Mouse (Mus musculus) kidney, adult 2 months (tissue): ENCODE data around the gene Serpina3g. TPM values are rescaled to one million over a fixed set of nuclear protein-coding genes. Genes with fewer than 3 reads are reported as not detected.

Source experiments
- DNase-seq: peaks from one replicate; pipeline ENCODE4 v3.0.0; 2021
- H3K27ac ChIP-seq: fragments of 200-500 bp; 2 replicates; pipeline ENCODE4 v1.5.1; 2012; ENCODE audit warnings: low read depth, low read length, control low read depth, inconsistent platforms; ENCODE audit not compliant: insufficient read depth
- H3K27me3 ChIP-seq: fragments of 200-500 bp; replicated peaks from 2 replicates; pipeline ENCODE4 v1.6.1; 2012; ENCODE audit warnings: mild to moderate bottlenecking, moderate library complexity, low read length, inconsistent platforms; ENCODE audit not compliant: control insufficient read depth, insufficient read depth
- H3K36me3 ChIP-seq: fragments of 200-500 bp; 2 replicates; pipeline ENCODE4 v1.6.1; 2012; ENCODE audit warnings: mild to moderate bottlenecking, moderate library complexity, low read length, inconsistent platforms; ENCODE audit not compliant: control insufficient read depth, insufficient read depth
- H3K4me1 ChIP-seq: fragments of 200-500 bp; 2 replicates; pipeline ENCODE4 v1.6.1; 2011; ENCODE audit warnings: low read length; ENCODE audit not compliant: control insufficient read depth, insufficient read depth
- H3K4me3 ChIP-seq: fragments of 200-500 bp; 2 replicates; pipeline ENCODE4 v1.5.1; 2011; ENCODE audit warnings: mild to moderate bottlenecking, low read depth, low read length, control low read depth; ENCODE audit not compliant: insufficient read depth
- CTCF ChIP-seq: fragments of 200-500 bp; conservative IDR thresholded peaks from 2 replicates; pipeline ENCODE4 v1.5.1; 2011; ENCODE audit warnings: low read depth, mild to moderate bottlenecking, control low read depth, low read length, moderate library complexity, mixed read lengths; ENCODE audit not compliant: insufficient read depth, insufficient read length
- POLR2A ChIP-seq: fragments of 200-500 bp; IDR thresholded peaks from one replicate; pipeline ENCODE4 v1.6.1; 2011; ENCODE audit warnings: low read depth, low read length, control low read depth
- WGBS: fragments of 180-500 bp; shearing (Covaris S2); methylation state at CpG from one replicate; pipeline ENCODE4 v1.1.7; 2018; 5-methylcytosine and 5-hydroxymethylcytosine counted together
- polyA plus RNA-seq: library from polyadenylated mRNA; depleted of rRNA; stranded (reverse); fragments of >200 nt; gene quantifications from 2 replicates; pipeline ENCODE4 v1.2.3, GENCODE M21; 2012

Serpina3g gene
- polyA plus RNA-seq, 1 experiment, result 8.2 TPM

DNA sequence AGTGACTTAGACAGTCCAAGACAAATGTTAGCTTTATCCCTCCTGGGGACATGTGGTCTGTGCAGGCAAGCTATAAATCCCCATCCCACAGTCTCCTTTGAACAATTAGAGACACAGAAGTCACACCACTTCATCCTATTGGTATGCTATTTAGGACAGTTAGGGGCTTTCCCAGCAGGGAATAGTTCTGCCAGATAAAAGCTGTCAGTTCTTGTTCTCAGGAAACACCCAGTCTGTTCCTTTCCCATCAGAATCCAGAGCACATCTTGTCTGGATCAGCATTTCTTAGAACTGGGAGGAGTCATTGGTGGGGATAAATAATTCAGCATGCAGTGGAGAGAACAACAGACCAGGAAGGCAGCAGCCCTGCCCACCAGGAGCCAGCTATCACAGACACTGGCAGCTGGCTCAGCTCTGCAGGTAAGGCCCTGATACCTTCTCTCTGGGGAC is 11.5 kb downstream of the Serpina3g start:
- no peaks in the 10 kb centered on the region for H3K27me3 ChIP-seq
- no peak overlapping the region for H3K4me3 ChIP-seq
- no peak for DNase-seq
- H3K36me3 ChIP-seq, result no peaks in the 10 kb centered on the region
- TF ChIP-seq POLR2A (no peak), CTCF (no peak)
- no peak overlapping the region for H3K27ac ChIP-seq
- no peaks in the 10 kb centered on the region for H3K4me1 ChIP-seq

GRCm38 (mm10) chr12:104248231-104248630 is 12.2 kb downstream of the Serpina3g start:
- WGBS, result 73% methylated on average over 3 of the region's 3 CpGs
- no peak for TF ChIP-seq POLR2A
- no peak for TF ChIP-seq CTCF
- H3K4me1 ChIP-seq, result no peaks in the 10 kb centered on the region
- no peaks in the 10 kb centered on the region for H3K36me3 ChIP-seq
- H3K27ac ChIP-seq, result no peak overlapping the region
- H3K4me3 ChIP-seq, result no peak overlapping the region
- no peaks in the 10 kb centered on the region for H3K27me3 ChIP-seq
- DNase-seq, result no peak

DNA sequence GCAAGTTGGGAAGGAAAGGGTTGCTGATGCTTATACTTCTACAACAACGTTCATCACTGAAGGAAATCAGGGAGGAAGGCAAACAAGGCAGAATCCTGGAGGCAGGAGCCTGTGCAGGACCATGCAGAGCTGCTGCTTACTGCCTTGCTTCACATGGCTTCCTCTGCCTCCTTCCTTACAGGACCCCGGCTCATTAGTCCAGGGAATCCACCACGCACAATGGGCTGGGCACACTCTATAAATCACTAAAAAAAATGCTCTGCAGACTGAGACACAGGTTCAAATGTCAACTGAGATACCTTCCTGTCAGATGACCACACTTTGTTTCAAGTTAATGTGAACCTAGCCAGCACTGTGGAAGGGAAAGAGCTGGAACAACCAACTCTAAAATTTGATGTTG is 25.0 kb downstream of the Serpina3g start:
- H3K27ac ChIP-seq, result no peak overlapping the region
- H3K4me3 ChIP-seq, result no peak overlapping the region
- no peaks in the 10 kb centered on the region for H3K36me3 ChIP-seq
- TF ChIP-seq CTCF (no peak), POLR2A (no peak)
- 11% methylated on average over 3 of the region's 3 CpGs for WGBS
- no peak for DNase-seq
- H3K27me3 ChIP-seq, result no peaks in the 10 kb centered on the region
- H3K4me1 ChIP-seq, result no peaks in the 10 kb centered on the region

GRCm38 (mm10) chr12:104262863-104263262 is 26.8 kb downstream of the Serpina3g start, which contains the start of gene Serpina3i:
Gene Serpina3i, plus strand, starts transcription at chr12:104263122.
- no peaks in the 10 kb centered on the region for H3K4me1 ChIP-seq
- TF ChIP-seq POLR2A, result no peak
- no peak for TF ChIP-seq CTCF
- DNase-seq, result no peak
- H3K27me3 ChIP-seq, result no peaks in the 10 kb centered on the region
- H3K27ac ChIP-seq, result no peak within 1 kb of the TSS
- H3K36me3 ChIP-seq, result no peaks in the 10 kb centered on the region
- no peak within 1 kb of the TSS for H3K4me3 ChIP-seq

DNA sequence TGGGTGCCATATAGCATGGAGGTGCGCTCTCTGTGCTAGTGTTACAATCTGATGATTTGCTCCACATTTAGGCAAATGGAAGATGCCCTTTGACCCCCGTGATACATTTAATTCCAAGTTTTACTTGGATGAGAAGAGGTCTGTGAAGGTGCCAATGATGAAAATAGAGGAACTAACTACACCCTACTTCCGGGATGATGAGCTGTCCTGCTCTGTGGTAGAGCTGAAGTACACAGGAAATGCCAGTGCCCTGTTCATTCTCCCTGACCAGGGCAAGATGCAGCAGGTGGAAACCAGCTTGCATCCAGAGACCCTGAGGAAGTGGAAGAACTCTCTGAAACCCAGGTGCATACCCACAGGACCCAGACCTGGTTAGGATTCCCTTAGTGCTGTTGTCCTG is 30.3 kb downstream of the Serpina3g start:
- WGBS, result 74% methylated on average over 3 of the region's 3 CpGs
- no peaks in the 10 kb centered on the region for H3K27me3 ChIP-seq
- no peak for DNase-seq
- H3K27ac ChIP-seq, result no peak overlapping the region
- H3K36me3 ChIP-seq, result no peaks in the 10 kb centered on the region
- no peak overlapping the region for H3K4me3 ChIP-seq
- no peak for TF ChIP-seq POLR2A
- no peak for TF ChIP-seq CTCF
- H3K4me1 ChIP-seq, result no peaks in the 10 kb centered on the region

DNA sequence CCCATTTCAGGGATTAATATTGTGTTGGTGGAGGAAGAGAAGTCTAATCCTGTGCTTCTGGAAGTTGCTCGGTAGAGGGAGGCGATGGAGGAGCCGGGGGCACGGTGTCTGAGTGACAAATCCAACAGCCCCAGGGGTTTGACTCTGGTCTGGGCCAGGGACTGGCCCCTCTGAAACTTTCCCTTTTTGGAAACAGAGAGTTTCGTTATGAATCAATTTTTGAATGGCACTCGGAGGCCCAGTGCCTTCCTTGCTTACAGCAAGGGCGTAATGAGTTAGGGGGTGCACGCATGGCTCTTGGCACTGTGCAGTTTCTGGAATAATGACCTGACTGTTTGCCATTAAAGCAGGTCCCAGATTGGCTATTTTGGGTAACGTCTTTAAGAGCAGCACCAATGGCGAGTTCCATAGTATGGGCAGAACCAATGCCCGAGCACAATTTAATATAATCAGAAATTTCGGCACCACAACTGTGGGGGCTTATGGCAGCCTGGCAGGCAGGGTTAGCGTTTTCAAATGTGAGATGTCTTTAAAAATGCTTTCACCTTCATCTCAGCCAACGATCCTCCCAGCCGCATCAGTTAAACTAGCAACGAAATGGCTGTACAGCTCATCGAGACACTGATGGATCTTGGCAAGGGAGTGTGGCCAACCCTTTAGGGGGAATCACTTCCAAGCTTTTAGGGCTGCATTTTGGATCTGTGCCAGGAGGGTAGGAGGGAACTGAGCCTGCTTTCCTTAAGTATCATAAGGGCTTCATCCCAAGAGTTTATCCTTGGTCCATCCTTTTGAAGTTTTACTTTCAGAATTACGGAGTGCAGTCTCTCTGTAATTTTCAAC is 42.4 kb downstream of the Serpina3g start:
- H3K27me3 ChIP-seq, result no peaks in the 10 kb centered on the region
- TF ChIP-seq CTCF (no peak), POLR2A (no peak)
- no peak for DNase-seq
- no peak overlapping the region for H3K27ac ChIP-seq
- no peak overlapping the region for H3K4me3 ChIP-seq
- H3K4me1 ChIP-seq, result no peaks in the 10 kb centered on the region
- H3K36me3 ChIP-seq, result no peaks in the 10 kb centered on the region
- 84% methylated on average over 18 of the region's 18 CpGs for WGBS

GRCm38 (mm10) chr12:104279056-104279435 is 43.0 kb downstream of the Serpina3g start:
- no peak for DNase-seq
- TF ChIP-seq POLR2A (no peak), CTCF (no peak)
- H3K4me1 ChIP-seq, result no peaks in the 10 kb centered on the region
- H3K36me3 ChIP-seq, result no peaks in the 10 kb centered on the region
- no peak overlapping the region for H3K27ac ChIP-seq
- WGBS, result 10% methylated on average over 3 of the region's 3 CpGs
- H3K27me3 ChIP-seq, result no peaks in the 10 kb centered on the region
- H3K4me3 ChIP-seq, result no peak overlapping the region

GRCm38 (mm10) chr12:104283380-104283779 is 47.3 kb downstream of the Serpina3g start:
- no peaks in the 10 kb centered on the region for H3K36me3 ChIP-seq
- 95% methylated on average over 11 of the region's 11 CpGs for WGBS

More at GRCm38 (mm10) chr12:104283380-104283779, 47.3 kb downstream of the Serpina3g start:
- Histone ChIP-seq H3K4me1 (no peaks in the 10 kb centered on the region), H3K27ac (no peak overlapping the region), H3K27me3 (no peaks in the 10 kb centered on the region), H3K4me3 (no peak overlapping the region)
- no peak for TF ChIP-seq CTCF
- no peak for TF ChIP-seq POLR2A
- DNase-seq, result no peak
